Mouse (Mus musculus) bone marrow, adult 2 months (tissue): ENCODE measurements around the gene Otop2.

Experiments
- CTCF ChIP-seq: fragments of 200-500 bp; IDR thresholded peaks from 2 replicates; pipeline ENCODE4 v1.5.1; 2011; ENCODE audit warnings: low read length, control low read depth; ENCODE audit not compliant: control insufficient read depth, insufficient read depth
- POLR2A ChIP-seq: fragments of 200-500 bp; IDR thresholded peaks from 2 replicates; pipeline ENCODE4 v1.6.1; 2011; ENCODE audit warnings: low read depth, mild to moderate bottlenecking, control low read depth, low read length, borderline replicate concordance; ENCODE audit not compliant: control insufficient read depth

DNA sequence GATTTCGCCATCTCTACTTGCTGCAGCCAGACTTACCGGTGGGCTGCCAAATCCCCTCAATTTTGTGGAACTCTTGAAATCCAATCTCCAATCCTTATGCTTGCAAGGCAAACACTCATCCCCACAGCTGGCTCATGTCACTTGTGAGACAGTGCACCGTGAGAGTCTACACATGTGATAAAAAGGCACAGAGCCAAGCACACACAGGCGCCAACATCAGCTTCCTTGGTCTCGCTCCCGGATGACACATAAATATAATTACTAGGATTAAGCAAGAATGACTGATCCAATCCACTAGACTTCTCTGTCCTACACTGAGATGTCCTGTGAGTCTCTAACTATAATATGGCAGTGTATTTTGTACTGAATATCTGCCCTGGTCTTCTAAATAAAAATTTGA is 16.0 kb upstream of the Otop2 start:
- TF ChIP-seq CTCF, result no peak
- no peak for TF ChIP-seq POLR2A
